Mouse (Mus musculus) lung, postnatal 14 days (tissue): Measurements from ENCODE around the gene Robo2.
"Not testable (repeated sequence)": the region's sequence is repeated elsewhere in the genome, so short reads cannot be mapped to it uniquely, and the experiment has no call there.

Source experiments
- DNase-seq: peaks from one replicate; pipeline ENCODE4 v3.0.0; 2021

Gene Robo2

GRCm38 (mm10) chr16:74200024-74200703 lies 211.5 kb downstream of the Robo2 start:
- no peak for DNase-seq

- no peak for DNase-seq
These were observed 218.6 kb downstream of the Robo2 start for GRCm38 (mm10) chr16:74192979-74193554.

GRCm38 (mm10) chr16:74191621-74192020 lies 220.0 kb downstream of the Robo2 start:
- DNase-seq: no peak

- peak; percentile 8 for DNase-seq
These were observed 229.0 kb downstream of the Robo2 start for GRCm38 (mm10) chr16:74182509-74183113.

GRCm38 (mm10) chr16:74172673-74173072 lies 239.0 kb downstream of the Robo2 start:
- no peak for DNase-seq

GRCm38 (mm10) chr16:74169642-74170041 lies 242.0 kb downstream of the Robo2 start:
- DNase-seq: no peak

GRCm38 (mm10) chr16:74169121-74169520 lies 242.5 kb downstream of the Robo2 start:
- DNase-seq: no peak

GRCm38 (mm10) chr16:74167832-74168231 lies 243.8 kb downstream of the Robo2 start:
- DNase-seq: no peak

- no peak for DNase-seq
These were observed 249.6 kb downstream of the Robo2 start for GRCm38 (mm10) chr16:74162041-74162440.

GRCm38 (mm10) chr16:74159189-74159588 lies 252.4 kb downstream of the Robo2 start:
- DNase-seq: no peak

GRCm38 (mm10) chr16:74136181-74136580 lies 275.4 kb downstream of the Robo2 start:
- DNase-seq: no peak

GRCm38 (mm10) chr16:74132833-74133232 lies 278.8 kb downstream of the Robo2 start:
- peak; percentile 46 for DNase-seq

- DNase-seq: no peak
These were observed 280.3 kb downstream of the Robo2 start for GRCm38 (mm10) chr16:74131370-74131769.

GRCm38 (mm10) chr16:74128443-74128983 lies 283.1 kb downstream of the Robo2 start:
- DNase-seq: no peak

GRCm38 (mm10) chr16:74113155-74113554 lies 298.5 kb downstream of the Robo2 start:
- no peak for DNase-seq

- no peak for DNase-seq
These were observed 300.5 kb downstream of the Robo2 start for GRCm38 (mm10) chr16:74111101-74111500.

- DNase-seq: not testable (repeated sequence)
These were observed 307.2 kb downstream of the Robo2 start for GRCm38 (mm10) chr16:74104449-74104848.

GRCm38 (mm10) chr16:74092997-74093801 lies 318.4 kb downstream of the Robo2 start:
- no peak for DNase-seq

- DNase-seq: no peak
These were observed 321.7 kb downstream of the Robo2 start for GRCm38 (mm10) chr16:74089951-74090350.

GRCm38 (mm10) chr16:74084188-74084587 lies 327.4 kb downstream of the Robo2 start:
- DNase-seq: no peak

GRCm38 (mm10) chr16:74072671-74073070 lies 339.0 kb downstream of the Robo2 start:
- DNase-seq: no peak

- no peak for DNase-seq
These were observed 341.0 kb downstream of the Robo2 start for GRCm38 (mm10) chr16:74070628-74071027.

- no peak for DNase-seq
These were observed 345.7 kb downstream of the Robo2 start for GRCm38 (mm10) chr16:74065958-74066357.
